Mouse (Mus musculus) E14TG2a.4 (cell line): Measurements from ENCODE around the gene Baiap2l1.

ENCODE experiments used
- CTCF ChIP-seq: conservative IDR thresholded peaks from 2 replicates; pipeline ENCODE4 v1.5.1; 2014; ENCODE audit warnings: low read length
- NANOG ChIP-seq: IDR thresholded peaks from 2 replicates; pipeline ENCODE4 v1.6.1; 2014; ENCODE audit warnings: borderline replicate concordance, low read length, mixed read lengths
- POU5F1 ChIP-seq: IDR thresholded peaks from 2 replicates; pipeline ENCODE4 v1.6.1; 2014; ENCODE audit warnings: low read length, borderline replicate concordance

DNA sequence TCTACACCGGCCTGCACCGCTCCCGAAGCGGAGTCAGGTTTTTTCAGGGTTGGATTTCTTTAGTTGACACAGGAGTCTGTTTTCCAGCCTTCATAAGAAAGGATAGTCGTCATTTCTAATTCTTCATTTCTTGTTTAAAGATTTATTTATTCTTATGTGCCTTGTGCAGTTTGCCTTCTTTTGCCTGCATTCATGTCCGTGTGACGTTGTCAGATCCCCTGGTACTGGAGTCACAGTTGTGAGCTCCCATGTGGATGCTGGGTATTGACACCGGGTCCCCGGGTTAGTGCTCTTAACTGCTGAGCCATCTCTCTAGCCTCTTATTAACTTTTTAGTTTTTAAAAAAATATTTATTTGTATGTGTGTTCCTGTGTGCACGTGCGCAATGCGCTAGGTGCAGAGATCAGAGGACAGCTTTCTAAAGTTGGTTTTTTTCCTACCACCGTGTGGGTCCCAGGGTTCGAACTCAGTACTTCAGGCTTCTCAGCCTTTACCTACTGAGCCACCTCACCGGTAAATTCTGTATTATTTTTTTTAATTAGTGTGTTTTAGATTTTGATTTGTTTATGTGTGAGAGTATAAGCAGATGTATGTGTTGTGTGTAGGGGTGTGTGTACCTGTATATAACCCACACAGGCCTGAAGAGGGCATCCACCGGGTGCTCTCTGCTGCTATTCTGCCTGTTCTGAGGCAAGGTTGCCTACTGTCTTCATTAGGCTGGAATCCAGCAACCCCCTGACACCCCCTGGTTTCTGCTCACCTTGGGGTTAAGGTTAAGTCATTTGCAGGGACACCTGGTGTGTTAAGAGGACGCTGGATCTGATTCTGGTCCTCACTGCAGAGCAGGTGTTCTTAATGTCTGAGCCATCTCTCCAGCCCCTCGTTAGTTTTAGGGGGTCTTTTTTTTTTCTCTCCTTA is 133.8 kb downstream of the Baiap2l1 start:
- TF ChIP-seq CTCF (no peak), POU5F1 (no peak), NANOG (no peak)
